In genomic region chr9:64567482-64567881, GRCm38 (mm10) we compare ENCODE assay signal across 21 mouse cellular contexts.
A peak's percentile ranks its signal among the peaks of the same experiment; 100 is the strongest.
DNase-seq lines count a peak whose midpoint lies in the region; ATAC-seq and TF ChIP-seq lines count a peak whose summit lies in the region.
"Had no signal": no experiment of that assay in that cellular context is flagged by ENCODE, and none has a peak within 500 bp of the region (broad histone marks: within the 10 kb centered on the region; RNA-seq: fewer than 3 reads in every experiment).

No protein-coding gene starts in this region.

- H3K9me3 ChIP-seq in kidney, embryonic 15.5 days (replicated peaks): no peaks in the 10 kb centered on the region
- no peaks in the 10 kb centered on the region for H3K9me3 ChIP-seq in kidney, postnatal 0 days (replicated peaks; ENCODE audit: low read length)
- peaks cover 4% of the 10 kb centered on the region; the same call in 1 of the 2 replicates for H3K9me3 ChIP-seq in kidney, embryonic 14.5 days (ENCODE audit: control insufficient read depth, low read length)
- H3K9me3 ChIP-seq in intestine, postnatal 0 days (ENCODE audit: control insufficient read depth): no peaks in the 10 kb centered on the region
- no peaks in the 10 kb centered on the region; the same call in 1 of the 2 replicates for H3K9me3 ChIP-seq in limb, embryonic 10.5 days (replicated peaks)
- H3K9me3 ChIP-seq: embryonic facial prominence, embryonic 15.5 days; heart, embryonic 15.5 days had no signal

- peak; percentile 52 for DNase-seq in kidney, adult 11 months
- no peak for DNase-seq in kidney, postnatal 0 days (ENCODE audit: low spot score)
- DNase-seq in limb, embryonic 10.5 days (ENCODE audit: low spot score): no peak
- DNase-seq in gastrocnemius, postnatal 4 days (ENCODE audit: low spot score in 2 of 2): no peak
- no peak for DNase-seq in thymus, postnatal 4 days
- DNase-seq: adrenal gland, postnatal 10 days; cerebellum, adult 11 months; cerebellum, adult 8-10 months; cerebellum, postnatal 14 days; embryo, embryonic 11 days; gastrocnemius, postnatal 10 days; heart, adult 2 months; heart, postnatal 14 days had no signal

- H3K27ac ChIP-seq in kidney, embryonic 15.5 days: no peak overlapping the region
- no peak overlapping the region for H3K27ac ChIP-seq in kidney, postnatal 0 days
- no peak overlapping the region for H3K27ac ChIP-seq in kidney, embryonic 14.5 days (ENCODE audit: low read depth, low read length)
- H3K27ac ChIP-seq in intestine, postnatal 0 days (ENCODE audit: low read depth, low read length): no peak overlapping the region
- H3K27ac ChIP-seq in limb, embryonic 10.5 days: peak overlapping the region; percentile 71
- H3K27ac ChIP-seq: embryonic facial prominence, embryonic 15.5 days; heart, adult 2 months; heart, embryonic 15.5 days had no signal

- no peak overlapping the region for H3K4me3 ChIP-seq in kidney, embryonic 15.5 days (replicated peaks)
- H3K4me3 ChIP-seq in kidney, postnatal 0 days (replicated peaks; ENCODE audit: low read depth, low read length): no peak overlapping the region
- no peak overlapping the region for H3K4me3 ChIP-seq in kidney, embryonic 14.5 days (ENCODE audit: low read length)
- no peak overlapping the region for H3K4me3 ChIP-seq in intestine, postnatal 0 days (ENCODE audit: low read depth, low read length)
- H3K4me3 ChIP-seq in limb, embryonic 10.5 days: no peak overlapping the region
- H3K4me3 ChIP-seq: embryonic facial prominence, embryonic 15.5 days; erythroblast, embryonic 14.5 days; heart, adult 2 months; heart, embryonic 15.5 days had no signal

- H3K4me2 ChIP-seq in kidney, embryonic 15.5 days: no peak overlapping the region
- H3K4me2 ChIP-seq in kidney, postnatal 0 days (ENCODE audit: low read length): no peak overlapping the region
- H3K4me2 ChIP-seq in kidney, embryonic 14.5 days (replicated peaks; ENCODE audit: low read depth, low read length): no peak overlapping the region
- no peak overlapping the region for H3K4me2 ChIP-seq in intestine, postnatal 0 days (replicated peaks; ENCODE audit: low read depth)
- H3K4me2 ChIP-seq: embryonic facial prominence, embryonic 15.5 days; heart, embryonic 11.5 days; heart, embryonic 15.5 days had no signal

- no peak for TF ChIP-seq CTCF in kidney, postnatal 0 days (IDR thresholded peaks at IDR 0.05; ENCODE audit: low read depth)
- TF ChIP-seq CTCF in intestine, postnatal 0 days (IDR thresholded peaks at IDR 0.05; ENCODE audit: low read depth): no peak

- peaks cover under 1% of the 10 kb centered on the region; the same call in 1 of the 2 replicates for H3K4me1 ChIP-seq in kidney, embryonic 15.5 days
- no peaks in the 10 kb centered on the region; the same call in 1 of the 2 replicates for H3K4me1 ChIP-seq in kidney, postnatal 0 days (replicated peaks; ENCODE audit: insufficient read depth, low read length)
- H3K4me1 ChIP-seq in kidney, embryonic 14.5 days (ENCODE audit: control insufficient read depth, insufficient read depth, low read length): no peaks in the 10 kb centered on the region
- 0 out of 2 replicates have a peak, but pooled peaks cover under 1% of the 10 kb centered on the region for H3K4me1 ChIP-seq in intestine, postnatal 0 days (replicated peaks; ENCODE audit: control insufficient read depth, insufficient read depth, low read length)
- H3K4me1 ChIP-seq in limb, embryonic 10.5 days: peaks cover 67% of the 10 kb centered on the region

- no peak overlapping the region for H3K9ac ChIP-seq in kidney, embryonic 15.5 days
- H3K9ac ChIP-seq in kidney, postnatal 0 days (ENCODE audit: low read depth, low read length): no peak overlapping the region
- no peak overlapping the region for H3K9ac ChIP-seq in kidney, embryonic 14.5 days (ENCODE audit: low read depth, low read length)
- no peak overlapping the region for H3K9ac ChIP-seq in intestine, postnatal 0 days (ENCODE audit: low read depth, low read length)
- H3K9ac ChIP-seq: embryonic facial prominence, embryonic 15.5 days; heart, embryonic 15.5 days had no signal

- no peaks in the 10 kb centered on the region for H3K36me3 ChIP-seq in kidney, embryonic 15.5 days
- no peaks in the 10 kb centered on the region for H3K36me3 ChIP-seq in kidney, postnatal 0 days (ENCODE audit: insufficient read depth, low read length)
- H3K36me3 ChIP-seq in kidney, embryonic 14.5 days (ENCODE audit: control insufficient read depth, insufficient read depth, low read length): no peaks in the 10 kb centered on the region
- H3K36me3 ChIP-seq in intestine, postnatal 0 days (ENCODE audit: control insufficient read depth, insufficient read depth): no peaks in the 10 kb centered on the region
- no peaks in the 10 kb centered on the region for H3K36me3 ChIP-seq in limb, embryonic 10.5 days
- H3K36me3 ChIP-seq: embryonic facial prominence, embryonic 15.5 days; heart, embryonic 15.5 days had no signal

- 44% methylated on average over 5 of the region's 5 CpGs for WGBS in kidney, embryonic 15.5 days
- WGBS in kidney, postnatal 0 days: 44% methylated on average over 5 of the region's 5 CpGs
- 56% methylated on average over 5 of the region's 5 CpGs for WGBS in kidney, embryonic 14.5 days
- 57% methylated on average over 5 of the region's 5 CpGs for WGBS in intestine, postnatal 0 days
- 70% methylated on average over 5 of the region's 5 CpGs for WGBS in limb, embryonic 10.5 days

- 0 out of 2 replicates have a peak, but pooled peaks cover 12% of the 10 kb centered on the region for H3K27me3 ChIP-seq in kidney, embryonic 15.5 days
- no peaks in the 10 kb centered on the region for H3K27me3 ChIP-seq in kidney, postnatal 0 days (ENCODE audit: insufficient read depth, low read length)
- no peaks in the 10 kb centered on the region; the same call in 1 of the 2 replicates for H3K27me3 ChIP-seq in kidney, embryonic 14.5 days (ENCODE audit: control insufficient read depth, insufficient read depth, low read length)
- no peaks in the 10 kb centered on the region for H3K27me3 ChIP-seq in intestine, postnatal 0 days (replicated peaks; ENCODE audit: control insufficient read depth, insufficient read depth, low read length)
- H3K27me3 ChIP-seq in limb, embryonic 10.5 days (ENCODE audit: low read depth, poor library complexity, severe bottlenecking): 0 out of 2 replicates have a peak, but pooled peaks cover 9% of the 10 kb centered on the region
- H3K27me3 ChIP-seq: embryonic facial prominence, embryonic 15.5 days; heart, embryonic 15.5 days had no signal

- no peak for ATAC-seq in kidney, embryonic 15.5 days (replicated peaks; ENCODE audit: low FRiP score)
- ATAC-seq in kidney, postnatal 0 days (replicated peaks; ENCODE audit: low FRiP score, low read depth): peak; percentile 52; the same call in 1 of the 2 replicates
- ATAC-seq in kidney, embryonic 14.5 days (ENCODE audit: low FRiP score, low TSS enrichment): no peak
- ATAC-seq in intestine, postnatal 0 days: peak; percentile 29; the same call in 1 of the 2 replicates
- ATAC-seq: forebrain, embryonic 16.5 days had no signal

Comparison
In these comparisons a context has a peak if more than half of its experiments do, and no peak if none do; other contexts are left out.
1. ATAC-seq: peak in kidney, postnatal 0 days (single experiment) and intestine, postnatal 0 days (single experiment); none in kidney, embryonic 15.5 days (single experiment) and kidney, embryonic 14.5 days (single experiment).